Mouse (Mus musculus): ENCODE measurements around the gene Gm3591.
"Not testable (repeated sequence)": the region's sequence is repeated elsewhere in the genome, so short reads cannot be mapped to it uniquely, and the experiment has no call there.

Gene Gm3591

GRCm38 (mm10) chr14:6412382-6412781 lies at the start of gene Gm3591:
Gene Gm3591 (minus strand): TSS chr14:6412482.
- DNase-seq (ENCODE audit: low spot score): not testable (repeated sequence)

- not testable (repeated sequence) for DNase-seq (ENCODE audit: low spot score)
These were observed 32.2 kb upstream of the Gm3591 start, which contains the start of gene Gm3594 for GRCm38 (mm10) chr14:6444511-6444910. Gene Gm3594 (minus strand): TSS chr14:6444611.

- DNase-seq (ENCODE audit: low spot score): not testable (repeated sequence)
These were observed 28.5 kb upstream of the Gm3591 start for GRCm38 (mm10) chr14:6440774-6441173.

- not testable (repeated sequence) for DNase-seq (ENCODE audit: low spot score)
These were observed 27.9 kb upstream of the Gm3591 start for GRCm38 (mm10) chr14:6440206-6440605.

GRCm38 (mm10) chr14:6426766-6427165 lies 14.5 kb upstream of the Gm3591 start:
- DNase-seq (ENCODE audit: low spot score): not testable (repeated sequence)

- DNase-seq (ENCODE audit: low spot score): not testable (repeated sequence)
These were observed 14.1 kb upstream of the Gm3591 start for GRCm38 (mm10) chr14:6426353-6426752.

- DNase-seq (ENCODE audit: low spot score): not testable (repeated sequence)
These were observed 22.1 kb downstream of the Gm3591 start, which contains the start of gene Gm16440 for GRCm38 (mm10) chr14:6390219-6390618. Gene Gm16440 (minus strand): TSS chr14:6390319.
